Mouse (Mus musculus) bone marrow, adult 2 months (tissue): ENCODE data around the gene Wrnip1. TPM values are rescaled to one million over a fixed set of nuclear protein-coding genes. Genes with fewer than 3 reads are reported as not detected.
A peak's percentile ranks its signal among the peaks of the same experiment; 100 is the strongest.
"Not testable (repeated sequence)": the region's sequence is repeated elsewhere in the genome, so short reads cannot be mapped to it uniquely, and the experiment has no call there.

Source experiments
- H3K27ac ChIP-seq: fragments of 200-500 bp; 2 replicates; pipeline ENCODE4 v1.5.1; 2012; ENCODE audit warnings: low read depth, mild to moderate bottlenecking, control low read depth, inconsistent platforms, low read length; ENCODE audit not compliant: control insufficient read depth, poor library complexity, insufficient read depth
- H3K4me1 ChIP-seq: fragments of 200-500 bp; 2 replicates; pipeline ENCODE4 v1.6.1; 2011; ENCODE audit warnings: low read length; ENCODE audit not compliant: control insufficient read depth, insufficient read depth
- H3K4me3 ChIP-seq: fragments of 200-500 bp; replicated peaks from 2 replicates; pipeline ENCODE3; 2011; ENCODE audit warnings: mild to moderate bottlenecking, low read depth, low read length, control low read depth; ENCODE audit not compliant: control insufficient read depth
- CTCF ChIP-seq: fragments of 200-500 bp; IDR thresholded peaks from 2 replicates; pipeline ENCODE4 v1.5.1; 2011; ENCODE audit warnings: low read length, control low read depth; ENCODE audit not compliant: control insufficient read depth, insufficient read depth
- POLR2A ChIP-seq: fragments of 200-500 bp; IDR thresholded peaks from 2 replicates; pipeline ENCODE4 v1.6.1; 2011; ENCODE audit warnings: low read depth, mild to moderate bottlenecking, control low read depth, low read length, borderline replicate concordance; ENCODE audit not compliant: control insufficient read depth
- WGBS: fragments of 180-500 bp; shearing (Covaris S2); methylation state at CpG from one replicate; pipeline ENCODE4 v1.1.7; 2018; 5-methylcytosine and 5-hydroxymethylcytosine counted together
- polyA plus RNA-seq: library from polyadenylated mRNA; stranded (reverse); fragments of >200 nt; gene quantifications from 2 replicates; pipeline ENCODE4 v1.2.4, GENCODE M21; 2011; ENCODE audit warnings: low replicate concordance; ENCODE audit not compliant: missing spikeins, insufficient read depth, insufficient read length

Gene Wrnip1
- polyA plus RNA-seq, 1 experiment = 9.0 TPM

DNA sequence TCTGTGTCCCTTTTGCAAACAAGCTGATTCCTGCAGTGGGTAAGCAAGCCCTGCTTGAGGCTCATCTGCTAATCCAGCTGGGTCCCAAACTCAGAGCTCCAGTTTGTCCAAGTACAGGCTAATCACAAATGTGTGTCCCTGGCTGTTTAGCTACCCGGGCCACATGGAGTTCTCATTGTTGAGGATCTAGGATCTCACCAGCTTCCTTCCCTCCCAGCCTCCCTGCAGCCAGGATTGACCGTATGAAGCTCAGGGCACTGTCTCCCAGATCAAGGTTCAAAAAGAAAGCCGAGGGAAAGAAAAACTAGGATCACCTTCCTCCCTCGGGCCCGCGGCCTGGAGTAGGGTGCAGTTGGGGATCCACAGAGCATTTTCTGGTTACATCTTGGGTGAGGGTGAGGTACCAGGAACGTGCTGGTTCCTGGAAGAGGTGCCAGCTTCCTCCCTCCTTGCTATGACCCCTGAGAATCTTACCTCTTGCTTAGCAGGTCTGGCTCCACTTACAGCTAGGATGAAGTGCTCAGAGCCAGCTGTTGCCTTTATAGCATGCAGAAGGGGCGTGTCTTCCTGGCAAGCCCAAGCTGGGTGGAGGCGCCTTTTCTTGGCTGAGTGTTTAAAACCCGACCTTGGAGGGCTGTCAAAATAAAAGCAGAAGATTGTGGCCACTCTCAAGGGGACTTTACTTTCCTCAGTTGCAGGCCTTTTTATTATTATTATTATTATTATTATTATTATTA lies 49.0 kb downstream of the Wrnip1 start, which contains the start of gene Serpinb1a:
TSS of gene Serpinb1a (minus strand) at position 518 of the 737 bp plus-strand sequence.
- TF ChIP-seq POLR2A (peak; percentile 49; the same call in 1 of the 2 replicates), CTCF (no peak)
- WGBS = 12% methylated on average over 10 of the region's 10 CpGs
- Histone ChIP-seq H3K4me1 (peaks cover 4% of the 10 kb centered on the region), H3K4me3 (peak within 1 kb of the TSS; percentile 85), H3K27ac (peak within 1 kb of the TSS; percentile 71)

DNA sequence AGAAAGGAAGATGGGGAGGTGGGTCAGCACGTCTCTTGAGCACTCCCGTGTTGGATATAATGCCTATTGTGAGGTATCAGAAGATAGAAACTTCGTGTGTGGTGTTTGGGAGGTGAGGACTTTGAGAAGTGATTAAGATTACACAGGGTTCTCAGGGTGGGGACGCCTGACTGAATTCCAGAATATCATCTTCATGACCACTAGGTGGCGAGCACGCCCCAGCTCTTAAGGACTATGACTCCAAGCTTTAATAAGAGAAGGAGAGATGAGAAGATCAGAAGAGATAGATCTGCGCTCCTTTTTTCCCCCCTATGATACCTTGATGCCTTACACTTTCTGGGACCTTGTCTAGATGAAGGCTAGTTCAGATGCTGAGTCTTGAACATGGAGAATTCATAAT lies 50.1 kb downstream of the Wrnip1 start:
- H3K4me3 ChIP-seq = no peak overlapping the region
- peaks cover 3% of the 10 kb centered on the region for H3K4me1 ChIP-seq
- 8% methylated on average over 7 of the region's 7 CpGs for WGBS
- TF ChIP-seq CTCF (peak; percentile 69), POLR2A (no peak)
- H3K27ac ChIP-seq = no peak overlapping the region

DNA sequence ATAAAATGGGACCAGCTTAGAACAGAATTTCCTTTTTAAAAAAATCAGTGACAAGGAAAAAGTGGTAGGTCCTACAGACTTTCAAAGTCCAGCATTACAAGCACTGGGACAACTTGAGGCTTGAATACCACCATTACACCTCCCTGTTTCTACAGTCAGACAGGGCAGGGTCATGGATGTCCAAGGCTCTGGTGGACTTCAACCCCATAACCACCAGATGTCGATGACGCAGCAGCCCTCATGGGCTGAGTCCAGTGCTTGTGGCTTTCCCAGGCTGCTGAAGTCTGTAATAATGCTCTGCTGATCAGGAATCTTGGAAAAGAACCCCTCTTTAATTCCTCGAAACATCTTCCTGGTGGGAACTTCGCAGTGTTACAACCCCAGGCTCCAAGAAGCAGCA lies 50.7 kb downstream of the Wrnip1 start:
- Histone ChIP-seq H3K4me1 (peaks cover 2% of the 10 kb centered on the region), H3K27ac (no peak overlapping the region), H3K4me3 (no peak overlapping the region)
- TF ChIP-seq POLR2A (no peak), CTCF (no peak)
- 83% methylated on average over 4 of the region's 4 CpGs for WGBS

DNA sequence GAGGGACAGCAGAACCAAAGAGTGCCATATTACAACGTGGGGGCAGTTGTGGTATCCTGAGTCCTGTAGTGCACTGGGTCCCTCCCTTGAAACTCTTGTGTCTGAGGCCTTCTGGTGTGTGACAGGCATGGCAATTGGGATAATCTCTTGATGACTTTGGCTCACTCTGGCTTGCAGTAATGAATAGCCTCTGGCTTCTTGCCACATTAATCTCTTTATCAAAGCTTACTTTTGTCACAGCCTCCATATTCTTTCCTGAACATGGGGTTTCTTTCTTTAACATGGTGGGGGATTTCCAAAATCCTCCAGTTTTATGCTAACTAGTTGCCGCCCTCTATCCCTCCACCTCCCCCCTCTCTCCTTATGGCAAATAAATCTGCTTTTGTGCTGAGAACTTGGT lies 51.2 kb downstream of the Wrnip1 start:
- Histone ChIP-seq H3K4me1 (peaks cover 2% of the 10 kb centered on the region), H3K4me3 (no peak overlapping the region), H3K27ac (no peak overlapping the region)
- TF ChIP-seq POLR2A = no peak
- TF ChIP-seq CTCF = no peak
- 74% methylated on average over 2 of the region's 2 CpGs for WGBS

DNA sequence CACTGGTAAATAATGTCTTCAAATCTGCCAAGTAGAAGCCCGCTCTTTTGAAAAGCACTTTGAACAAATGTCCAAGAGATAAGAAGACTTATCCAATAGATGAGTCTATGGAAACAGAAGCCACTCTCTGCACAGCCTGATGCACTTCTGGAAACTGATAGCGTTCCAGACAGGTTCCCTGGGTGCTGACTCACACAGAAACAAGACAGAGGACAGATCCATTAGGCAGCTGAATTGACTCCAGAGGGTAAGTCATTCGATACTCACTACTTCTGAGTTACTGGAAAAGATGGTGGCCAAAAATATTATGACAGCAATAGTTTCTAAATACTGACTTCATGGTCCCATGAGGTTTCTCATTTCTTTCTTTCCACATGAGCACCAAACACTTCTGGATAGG lies 59.0 kb downstream of the Wrnip1 start:
- 72% methylated on average over 3 of the region's 3 CpGs for WGBS
- no peaks in the 10 kb centered on the region for H3K4me1 ChIP-seq
- no peak overlapping the region for H3K27ac ChIP-seq
- H3K4me3 ChIP-seq = no peak overlapping the region
- TF ChIP-seq CTCF = no peak
- TF ChIP-seq POLR2A = no peak

DNA sequence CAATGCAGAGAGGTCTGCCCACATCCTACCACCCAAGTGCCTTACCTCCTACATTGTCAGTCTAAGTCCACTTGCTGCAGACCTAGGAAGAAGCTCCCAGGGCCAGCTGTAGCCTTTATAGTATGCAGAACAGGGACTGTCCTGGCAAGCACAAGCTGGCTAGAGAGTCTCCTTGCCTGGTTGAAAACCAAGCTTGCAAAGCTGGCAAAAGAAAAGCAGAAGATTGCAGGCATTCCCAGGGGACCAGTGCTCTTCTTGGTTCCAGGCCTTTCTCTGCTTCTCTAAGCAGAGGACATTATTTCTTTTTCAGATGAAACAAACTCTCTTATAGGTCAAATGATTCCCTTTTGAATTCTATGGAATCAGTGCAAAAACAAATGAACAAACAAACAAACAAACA lies 61.6 kb downstream of the Wrnip1 start:
- H3K4me1 ChIP-seq = no peaks in the 10 kb centered on the region; the same call in 1 of the 2 replicates
- H3K27ac ChIP-seq = no peak overlapping the region
- no peak overlapping the region for H3K4me3 ChIP-seq
- TF ChIP-seq CTCF = no peak
- no peak for TF ChIP-seq POLR2A

DNA sequence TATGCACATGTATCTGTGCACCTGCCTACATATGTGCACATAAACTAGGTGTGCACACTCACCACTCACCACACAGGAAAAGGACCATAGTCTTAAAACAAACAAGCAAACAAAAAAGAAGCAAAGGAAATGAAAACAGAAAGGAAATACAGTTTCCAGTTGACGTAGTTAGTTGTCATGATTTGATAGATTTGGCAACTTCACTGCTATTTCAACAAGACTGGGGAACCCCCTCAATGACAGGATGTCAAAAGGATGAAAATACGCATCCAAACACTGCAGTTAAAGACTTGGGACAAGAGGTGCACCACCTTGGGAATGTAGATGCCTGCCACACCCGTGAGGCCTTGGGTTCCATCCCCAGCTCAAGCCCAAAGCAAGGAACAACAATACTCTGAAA lies 62.7 kb downstream of the Wrnip1 start:
- WGBS = 55% methylated on average over 3 of the region's 3 CpGs
- not testable (repeated sequence) for H3K4me1 ChIP-seq

DNA sequence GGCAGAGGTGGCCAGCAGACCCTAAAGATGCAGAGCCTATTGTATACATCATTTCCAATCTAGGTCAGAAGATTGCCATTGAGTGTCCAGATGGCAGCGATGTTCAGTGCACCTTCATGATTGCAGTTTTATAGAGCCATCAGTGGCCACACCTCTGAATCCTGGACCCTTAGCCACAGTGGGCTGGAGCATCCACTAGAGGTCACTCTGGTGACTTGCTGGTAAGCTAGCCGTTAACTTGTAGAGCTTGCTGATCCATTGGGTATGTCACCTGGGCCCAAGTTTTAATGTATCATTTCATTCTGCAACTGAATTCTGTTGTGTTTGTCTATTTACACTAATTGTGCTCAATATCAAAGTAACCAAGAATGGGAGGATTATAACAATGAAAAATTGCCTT lies 63.8 kb downstream of the Wrnip1 start:
- H3K4me3 ChIP-seq = no peak overlapping the region
- TF ChIP-seq CTCF (peak; percentile 31; the same call in 1 of the 2 replicates), POLR2A (no peak)
- no peaks in the 10 kb centered on the region; the same call in 1 of the 2 replicates for H3K4me1 ChIP-seq
- H3K27ac ChIP-seq = no peak overlapping the region
- 63% methylated on average over 2 of the region's 2 CpGs for WGBS

More for the DNA sequence above, 62.7 kb downstream of the Wrnip1 start:
- H3K4me3 ChIP-seq, H3K27ac ChIP-seq: not testable (repeated sequence)

DNA sequence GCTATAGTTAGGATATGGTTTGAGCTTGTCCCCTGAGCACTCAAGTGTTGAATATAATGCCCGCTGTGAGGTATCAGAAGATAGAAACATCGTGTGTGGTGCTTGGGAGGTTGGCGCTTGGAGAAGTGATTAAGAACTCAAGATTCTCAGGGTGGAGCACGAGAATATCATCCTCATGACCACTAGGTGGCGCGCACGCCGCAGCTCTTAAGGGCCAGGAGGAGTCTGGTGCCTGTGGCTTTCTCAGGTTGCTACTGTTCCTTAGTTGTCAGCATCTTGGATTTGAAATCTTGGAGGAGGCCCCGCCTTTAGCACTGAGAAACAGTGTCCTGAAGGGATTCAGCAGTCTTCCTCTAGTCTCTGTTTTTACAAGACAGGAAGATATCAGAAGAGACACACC lies 64.6 kb downstream of the Wrnip1 start:
- no peak for TF ChIP-seq POLR2A
- peak; percentile 93 for TF ChIP-seq CTCF
- under 1% methylated on average over 9 of the region's 9 CpGs for WGBS

More for the DNA sequence above, 64.6 kb downstream of the Wrnip1 start:
- Histone ChIP-seq H3K27ac (no peak overlapping the region), H3K4me1 (no peaks in the 10 kb centered on the region; the same call in 1 of the 2 replicates), H3K4me3 (no peak overlapping the region)
